Mouse (Mus musculus): ENCODE measurements at regions not wholly inside any gene's neighbourhood (a gene's known extent, or its start where the extent isn't known, plus 50 kb on each side); places are given as distances from the start of the nearest gene placed in this dataset.
"Not testable (repeated sequence)": the region's sequence is repeated elsewhere in the genome, so short reads cannot be mapped to it uniquely, and the experiment has no call there.

GRCm38 (mm10) chr7:125181548-125181947 lies 262.9 kb upstream of the Kdm8 start:
- H3K9ac ChIP-seq = no peak overlapping the region
- no peaks in the 10 kb centered on the region for H3K4me1 ChIP-seq (replicated peaks; ENCODE audit: control insufficient read depth, insufficient read depth, low read length)
- H3K4me3 ChIP-seq (replicated peaks; ENCODE audit: low read length) = no peak overlapping the region
- no peaks in the 10 kb centered on the region for H3K36me3 ChIP-seq (replicated peaks; ENCODE audit: control insufficient read depth, insufficient read depth)
- no peaks in the 10 kb centered on the region for H3K9me3 ChIP-seq (ENCODE audit: control insufficient read depth, low read length)
- ATAC-seq (ENCODE audit: low FRiP score) = no peak
- H3K27ac ChIP-seq = no peak overlapping the region
- no peak overlapping the region for H3K4me2 ChIP-seq (replicated peaks)
- H3K27me3 ChIP-seq (ENCODE audit: control insufficient read depth, insufficient read depth, low read length) = no peaks in the 10 kb centered on the region
- WGBS = 81% methylated on average over 3 of the region's 3 CpGs
- peak; percentile 69 for DNase-seq (ENCODE audit: low spot score)

- no peaks in the 10 kb centered on the region for H3K9me3 ChIP-seq (ENCODE audit: control insufficient read depth, low read length)
- H3K9ac ChIP-seq = no peak overlapping the region
- no peak overlapping the region for H3K4me2 ChIP-seq (replicated peaks)
- no peaks in the 10 kb centered on the region for H3K27me3 ChIP-seq (ENCODE audit: control insufficient read depth, insufficient read depth, low read length)
- no peak overlapping the region for H3K27ac ChIP-seq
- no peak for DNase-seq (ENCODE audit: low spot score)
- H3K36me3 ChIP-seq (replicated peaks; ENCODE audit: control insufficient read depth, insufficient read depth) = no peaks in the 10 kb centered on the region
- no peaks in the 10 kb centered on the region for H3K4me1 ChIP-seq (replicated peaks; ENCODE audit: control insufficient read depth, insufficient read depth, low read length)
- no peak overlapping the region for H3K4me3 ChIP-seq (replicated peaks; ENCODE audit: low read length)
- WGBS = 90% methylated on average over 4 of the region's 4 CpGs
- ATAC-seq (ENCODE audit: low FRiP score) = no peak
Measured at GRCm38 (mm10) chr7:125182266-125182665, 262.2 kb upstream of the Kdm8 start.

GRCm38 (mm10) chr7:125183011-125183410 lies 261.5 kb upstream of the Kdm8 start:
- not testable (repeated sequence) for H3K4me2 ChIP-seq (replicated peaks); H3K9ac ChIP-seq; ATAC-seq (ENCODE audit: low FRiP score); H3K9me3 ChIP-seq (ENCODE audit: control insufficient read depth, low read length); DNase-seq (ENCODE audit: low spot score); H3K36me3 ChIP-seq (replicated peaks; ENCODE audit: control insufficient read depth, insufficient read depth); H3K27me3 ChIP-seq (ENCODE audit: control insufficient read depth, insufficient read depth, low read length); H3K4me3 ChIP-seq (replicated peaks; ENCODE audit: low read length); H3K27ac ChIP-seq; H3K4me1 ChIP-seq (replicated peaks; ENCODE audit: control insufficient read depth, insufficient read depth, low read length)
- 85% methylated on average over 4 of the region's 4 CpGs for WGBS

GRCm38 (mm10) chr7:125185037-125185679 lies 259.3 kb upstream of the Kdm8 start:
- no peak overlapping the region for H3K4me3 ChIP-seq (replicated peaks; ENCODE audit: low read length)
- no peak for DNase-seq (ENCODE audit: low spot score)
- 63% methylated on average over 13 of the region's 13 CpGs for WGBS

GRCm38 (mm10) chr7:125187011-125187740 lies 257.3 kb upstream of the Kdm8 start:
- H3K36me3 ChIP-seq (replicated peaks; ENCODE audit: control insufficient read depth, insufficient read depth) = no peaks in the 10 kb centered on the region
- ATAC-seq (ENCODE audit: low FRiP score) (no peak), DNase-seq (ENCODE audit: low spot score) (peak; percentile 30)
- no peaks in the 10 kb centered on the region for H3K9me3 ChIP-seq (ENCODE audit: control insufficient read depth, low read length)
- no peaks in the 10 kb centered on the region for H3K4me1 ChIP-seq (replicated peaks; ENCODE audit: control insufficient read depth, insufficient read depth, low read length)
- no peak overlapping the region for H3K9ac ChIP-seq
- H3K4me3 ChIP-seq (replicated peaks; ENCODE audit: low read length) = no peak overlapping the region
- no peak overlapping the region for H3K27ac ChIP-seq
- 77% methylated on average over 10 of the region's 10 CpGs for WGBS
- no peak overlapping the region for H3K4me2 ChIP-seq (replicated peaks)
- H3K27me3 ChIP-seq (ENCODE audit: control insufficient read depth, insufficient read depth, low read length) = no peaks in the 10 kb centered on the region

More at GRCm38 (mm10) chr7:125185037-125185679, 259.3 kb upstream of the Kdm8 start:
- Histone ChIP-seq H3K36me3 (replicated peaks; ENCODE audit: control insufficient read depth, insufficient read depth) (no peaks in the 10 kb centered on the region), H3K4me2 (replicated peaks) (no peak overlapping the region), H3K9me3 (ENCODE audit: control insufficient read depth, low read length) (no peaks in the 10 kb centered on the region), H3K27ac (no peak overlapping the region), H3K4me1 (replicated peaks; ENCODE audit: control insufficient read depth, insufficient read depth, low read length) (no peaks in the 10 kb centered on the region), H3K9ac (no peak overlapping the region), H3K27me3 (ENCODE audit: control insufficient read depth, insufficient read depth, low read length) (no peaks in the 10 kb centered on the region)
- ATAC-seq (ENCODE audit: low FRiP score) = no peak

- ATAC-seq (ENCODE audit: low FRiP score) (no peak), DNase-seq (ENCODE audit: low spot score) (no peak)
- no peaks in the 10 kb centered on the region for H3K27me3 ChIP-seq (ENCODE audit: control insufficient read depth, insufficient read depth, low read length)
- H3K4me2 ChIP-seq (replicated peaks) = no peak overlapping the region
- H3K27ac ChIP-seq = no peak overlapping the region
- H3K4me1 ChIP-seq (replicated peaks; ENCODE audit: control insufficient read depth, insufficient read depth, low read length) = no peaks in the 10 kb centered on the region
- H3K4me3 ChIP-seq (replicated peaks; ENCODE audit: low read length) = no peak overlapping the region
- no peaks in the 10 kb centered on the region for H3K36me3 ChIP-seq (replicated peaks; ENCODE audit: control insufficient read depth, insufficient read depth)
- no peak overlapping the region for H3K9ac ChIP-seq
- 78% methylated on average over 5 of the region's 5 CpGs for WGBS
- no peaks in the 10 kb centered on the region for H3K9me3 ChIP-seq (ENCODE audit: control insufficient read depth, low read length)
Measured at GRCm38 (mm10) chr7:125188986-125189385, 255.5 kb upstream of the Kdm8 start.

GRCm38 (mm10) chr7:125190067-125190466 lies 254.4 kb upstream of the Kdm8 start:
- WGBS = 88% methylated on average over 6 of the region's 6 CpGs
- no peak for DNase-seq (ENCODE audit: low spot score)
- H3K9ac ChIP-seq = no peak overlapping the region

GRCm38 (mm10) chr7:125191313-125191712 lies 253.2 kb upstream of the Kdm8 start:
- Histone ChIP-seq H3K27me3 (ENCODE audit: control insufficient read depth, insufficient read depth, low read length) (no peaks in the 10 kb centered on the region), H3K27ac (no peak overlapping the region), H3K4me3 (replicated peaks; ENCODE audit: low read length) (no peak overlapping the region), H3K4me1 (replicated peaks; ENCODE audit: control insufficient read depth, insufficient read depth, low read length) (peaks cover 4% of the 10 kb centered on the region), H3K36me3 (replicated peaks; ENCODE audit: control insufficient read depth, insufficient read depth) (no peaks in the 10 kb centered on the region), H3K9me3 (ENCODE audit: control insufficient read depth, low read length) (no peaks in the 10 kb centered on the region), H3K9ac (no peak overlapping the region), H3K4me2 (replicated peaks) (no peak overlapping the region)
- DNase-seq (ENCODE audit: low spot score) (no peak), ATAC-seq (ENCODE audit: low FRiP score) (no peak)

More at GRCm38 (mm10) chr7:125190067-125190466, 254.4 kb upstream of the Kdm8 start:
- Histone ChIP-seq H3K4me1 (replicated peaks; ENCODE audit: control insufficient read depth, insufficient read depth, low read length) (no peaks in the 10 kb centered on the region), H3K27ac (no peak overlapping the region), H3K4me2 (replicated peaks) (no peak overlapping the region), H3K9me3 (ENCODE audit: control insufficient read depth, low read length) (no peaks in the 10 kb centered on the region), H3K27me3 (ENCODE audit: control insufficient read depth, insufficient read depth, low read length) (no peaks in the 10 kb centered on the region), H3K4me3 (replicated peaks; ENCODE audit: low read length) (no peak overlapping the region), H3K36me3 (replicated peaks; ENCODE audit: control insufficient read depth, insufficient read depth) (no peaks in the 10 kb centered on the region)
- ATAC-seq (ENCODE audit: low FRiP score) = no peak

GRCm38 (mm10) chr7:125211346-125211973 lies 233.0 kb upstream of the Kdm8 start:
- H3K36me3 ChIP-seq (replicated peaks; ENCODE audit: control insufficient read depth, insufficient read depth) = no peaks in the 10 kb centered on the region
- ATAC-seq (ENCODE audit: low FRiP score) = no peak
- peak; percentile 35 for DNase-seq (ENCODE audit: low spot score)
- 46% methylated on average over 6 of the region's 6 CpGs for WGBS
- no peaks in the 10 kb centered on the region for H3K4me1 ChIP-seq (replicated peaks; ENCODE audit: control insufficient read depth, insufficient read depth, low read length)
- H3K27ac ChIP-seq = no peak overlapping the region
- H3K4me3 ChIP-seq (replicated peaks; ENCODE audit: low read length) = no peak overlapping the region
- no peaks in the 10 kb centered on the region for H3K27me3 ChIP-seq (ENCODE audit: control insufficient read depth, insufficient read depth, low read length)
- no peaks in the 10 kb centered on the region for H3K9me3 ChIP-seq (ENCODE audit: control insufficient read depth, low read length)
- H3K9ac ChIP-seq = no peak overlapping the region
- H3K4me2 ChIP-seq (replicated peaks) = no peak overlapping the region

Data from hindbrain, embryonic 14.5 days (tissue).